Mouse (Mus musculus) thymus, postnatal 14 days (tissue): Measurements from ENCODE around the gene Sox5.
A peak's percentile ranks its signal among the peaks of the same experiment; 100 is the strongest.

Experiments
- DNase-seq: peaks from one replicate; pipeline ENCODE4 v3.0.0; 2021

Sox5 gene

GRCm38 (mm10) chr6:144711841-144712240 is 69.9 kb downstream of the Sox5 start:
- DNase-seq: no peak

- no peak for DNase-seq
Observed at GRCm38 (mm10) chr6:144710816-144711215, 71.0 kb downstream of the Sox5 start.

GRCm38 (mm10) chr6:144709614-144710180 is 72.1 kb downstream of the Sox5 start:
- DNase-seq: no peak

GRCm38 (mm10) chr6:144708410-144708809 is 73.4 kb downstream of the Sox5 start:
- DNase-seq: no peak

GRCm38 (mm10) chr6:144707976-144708375 is 73.8 kb downstream of the Sox5 start:
- DNase-seq: no peak

- DNase-seq: no peak
Observed at GRCm38 (mm10) chr6:144704962-144705361, 76.8 kb downstream of the Sox5 start.

GRCm38 (mm10) chr6:144695660-144696059 is 86.1 kb downstream of the Sox5 start:
- DNase-seq: no peak

- no peak for DNase-seq
Observed at GRCm38 (mm10) chr6:144693211-144693899, 88.4 kb downstream of the Sox5 start.

GRCm38 (mm10) chr6:144691298-144692041 is 90.3 kb downstream of the Sox5 start:
- DNase-seq: no peak

- no peak for DNase-seq
Observed at GRCm38 (mm10) chr6:144689076-144689475, 92.7 kb downstream of the Sox5 start.

- no peak for DNase-seq
Observed at GRCm38 (mm10) chr6:144687681-144688080, 94.1 kb downstream of the Sox5 start.

- no peak for DNase-seq
Observed at GRCm38 (mm10) chr6:144681045-144681789, 100.6 kb downstream of the Sox5 start.

GRCm38 (mm10) chr6:144677491-144678133 is 104.2 kb downstream of the Sox5 start:
- peak; percentile 23 for DNase-seq

GRCm38 (mm10) chr6:144675111-144675510 is 106.7 kb downstream of the Sox5 start:
- no peak for DNase-seq

GRCm38 (mm10) chr6:144673906-144674305 is 107.9 kb downstream of the Sox5 start:
- DNase-seq: peak; percentile 32

- peak; percentile 37 for DNase-seq
Observed at GRCm38 (mm10) chr6:144670433-144671167, 111.2 kb downstream of the Sox5 start.

- DNase-seq: no peak
Observed at GRCm38 (mm10) chr6:144666617-144667016, 115.2 kb downstream of the Sox5 start.

GRCm38 (mm10) chr6:144664765-144665164 is 117.0 kb downstream of the Sox5 start:
- DNase-seq: peak; percentile 19

- no peak for DNase-seq
Observed at GRCm38 (mm10) chr6:144663516-144664074, 118.2 kb downstream of the Sox5 start.

- no peak for DNase-seq
Observed at GRCm38 (mm10) chr6:144659115-144660108, 122.4 kb downstream of the Sox5 start.
